Mouse (Mus musculus) thymus, postnatal 0 days (tissue): ENCODE results near the gene Cenpb. TPM values are rescaled to one million over a fixed set of nuclear protein-coding genes. Genes with fewer than 3 reads are reported as not detected.

Experiments
- DNase-seq: peaks from one replicate; pipeline ENCODE4 v3.0.0-alpha.2; 2015; ENCODE audit warnings: low spot score
- polyA plus RNA-seq: library from polyadenylated mRNA; unstranded; fragments of >200 nt; fragmentation: Nextera tagmentation; extraction: Ambion mirVana; gene quantifications from 2 replicates; pipeline ENCODE4 v1.2.1, GENCODE M21; 2015

Gene Cenpb
- polyA plus RNA-seq, 1 experiment from 2014 or later: 7.8 TPM

GRCm38 (mm10) chr2:131139287-131139686 is 40.6 kb downstream of the Cenpb start:
- DNase-seq: no peak

GRCm38 (mm10) chr2:131138760-131139159 is 41.1 kb downstream of the Cenpb start:
- no peak for DNase-seq

- no peak for DNase-seq
Measured at GRCm38 (mm10) chr2:131138296-131138695, 41.6 kb downstream of the Cenpb start.

- no peak for DNase-seq
Measured at GRCm38 (mm10) chr2:131135521-131136139, 44.2 kb downstream of the Cenpb start.

- no peak for DNase-seq
Measured at GRCm38 (mm10) chr2:131134826-131135400, 45.0 kb downstream of the Cenpb start.

- DNase-seq: no peak
Measured at GRCm38 (mm10) chr2:131134381-131134780, 45.5 kb downstream of the Cenpb start.

- DNase-seq: no peak
Measured at GRCm38 (mm10) chr2:131132930-131133547, 46.8 kb downstream of the Cenpb start, which contains the start of gene Gm11037. Gene Gm11037 (plus strand): TSS chr2:131133497.

DNA sequence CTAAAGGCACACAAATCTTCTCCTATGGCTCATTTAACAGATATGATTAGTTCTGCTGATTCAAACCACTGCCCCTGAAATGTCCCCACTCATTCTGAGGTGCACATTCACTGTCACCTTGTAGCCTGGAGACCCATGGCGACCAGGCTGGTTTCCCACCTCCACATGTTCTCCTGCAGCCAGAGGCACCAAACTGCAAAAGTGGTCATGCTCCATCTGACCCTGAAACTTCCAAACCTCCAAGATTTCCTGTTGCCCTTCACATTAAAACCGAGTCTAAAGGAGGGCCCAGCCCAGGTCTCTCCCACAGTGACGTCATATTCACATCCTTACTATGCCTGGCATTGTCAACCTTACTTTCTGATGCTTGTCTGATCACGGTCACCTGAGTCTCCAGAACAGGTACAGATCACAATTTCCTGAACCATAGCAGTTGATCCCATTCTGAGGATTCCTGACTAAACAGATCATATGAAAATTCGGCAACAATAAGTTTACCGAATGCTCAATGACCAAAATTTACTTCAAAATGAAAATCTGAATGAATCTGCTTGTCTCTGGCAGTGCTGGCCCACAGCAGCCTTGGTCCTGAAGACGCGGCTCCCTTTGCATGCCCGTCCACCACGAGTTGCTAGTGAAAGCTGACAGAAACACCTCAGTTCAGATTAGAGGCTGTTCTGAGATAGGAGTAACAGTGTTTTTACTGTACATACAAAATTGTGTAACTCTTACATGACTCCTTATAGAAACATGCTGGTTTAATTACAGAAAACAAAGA is 47.6 kb downstream of the Cenpb start:
- DNase-seq: no peak

DNA sequence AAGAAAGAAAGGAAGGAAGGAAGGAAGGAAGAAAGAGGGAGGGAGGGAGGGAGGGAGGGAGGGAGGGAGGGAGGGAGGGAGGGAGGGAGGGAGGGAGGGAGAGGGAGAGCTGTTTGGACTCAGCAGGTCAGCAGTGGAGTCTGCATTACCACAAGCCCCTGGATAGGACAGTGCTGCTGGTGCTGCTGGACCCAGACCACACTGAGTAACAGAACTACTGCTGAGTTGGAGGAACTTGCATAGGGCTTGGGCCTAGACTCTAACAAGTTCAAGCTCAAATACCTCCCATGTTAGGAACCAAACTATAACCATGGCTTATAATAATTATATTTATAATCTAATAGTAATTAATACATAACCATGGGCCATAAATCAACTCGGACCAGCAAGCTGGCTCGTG is 49.0 kb downstream of the Cenpb start:
- no peak for DNase-seq

GRCm38 (mm10) chr2:131129836-131130235 is 50.0 kb downstream of the Cenpb start:
- DNase-seq: no peak

DNA sequence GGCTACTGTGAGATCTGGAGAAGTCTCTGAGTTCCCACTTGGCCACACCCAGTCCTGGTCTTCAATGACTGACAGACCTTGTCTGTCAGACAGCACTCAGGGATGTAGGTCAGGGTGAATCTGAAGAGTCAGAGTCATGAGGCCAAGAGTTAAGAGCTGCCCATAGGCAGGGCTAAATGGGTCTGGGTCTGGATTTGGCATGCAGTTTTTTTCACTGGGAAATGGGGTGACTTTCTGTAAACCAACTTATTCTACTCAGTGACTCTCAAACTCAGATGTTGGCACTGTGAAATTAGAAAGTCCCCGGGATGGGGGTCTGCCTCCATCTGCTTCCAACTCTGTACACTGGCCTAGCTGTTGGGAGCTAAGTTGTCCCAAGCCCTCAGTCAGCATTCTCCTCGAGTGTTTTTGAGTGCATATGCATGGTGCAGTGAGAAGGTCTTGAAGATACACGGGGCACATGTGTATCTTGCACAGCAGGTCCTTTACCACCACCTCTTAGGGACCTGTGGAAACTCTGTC is 51.2 kb downstream of the Cenpb start:
- no peak for DNase-seq

DNA sequence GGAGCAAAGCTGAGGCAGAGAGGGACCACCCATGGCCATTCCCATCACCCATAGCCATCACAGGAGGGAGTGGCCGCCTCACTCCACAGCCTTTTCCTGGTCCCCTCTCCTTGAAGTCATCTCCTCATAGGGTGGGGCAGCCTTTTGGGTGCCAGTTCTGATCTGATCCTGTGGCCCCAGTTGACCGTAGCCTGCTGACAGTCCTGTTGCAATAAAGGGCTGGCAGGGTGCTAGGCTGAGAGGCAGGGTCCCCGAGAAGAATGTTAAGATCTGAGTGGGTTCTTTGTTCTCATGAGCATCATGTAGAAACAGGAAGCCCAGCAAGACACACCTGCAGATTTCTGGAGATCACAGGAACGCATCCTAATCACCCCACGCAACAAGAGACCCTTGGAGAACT is 51.7 kb downstream of the Cenpb start:
- DNase-seq: peak; percentile 19

- DNase-seq: peak; percentile 42
Measured at GRCm38 (mm10) chr2:131127161-131127730, 52.6 kb downstream of the Cenpb start, which contains the start of gene Hspa12b. Gene Hspa12b (plus strand): TSS chr2:131127280.

DNA sequence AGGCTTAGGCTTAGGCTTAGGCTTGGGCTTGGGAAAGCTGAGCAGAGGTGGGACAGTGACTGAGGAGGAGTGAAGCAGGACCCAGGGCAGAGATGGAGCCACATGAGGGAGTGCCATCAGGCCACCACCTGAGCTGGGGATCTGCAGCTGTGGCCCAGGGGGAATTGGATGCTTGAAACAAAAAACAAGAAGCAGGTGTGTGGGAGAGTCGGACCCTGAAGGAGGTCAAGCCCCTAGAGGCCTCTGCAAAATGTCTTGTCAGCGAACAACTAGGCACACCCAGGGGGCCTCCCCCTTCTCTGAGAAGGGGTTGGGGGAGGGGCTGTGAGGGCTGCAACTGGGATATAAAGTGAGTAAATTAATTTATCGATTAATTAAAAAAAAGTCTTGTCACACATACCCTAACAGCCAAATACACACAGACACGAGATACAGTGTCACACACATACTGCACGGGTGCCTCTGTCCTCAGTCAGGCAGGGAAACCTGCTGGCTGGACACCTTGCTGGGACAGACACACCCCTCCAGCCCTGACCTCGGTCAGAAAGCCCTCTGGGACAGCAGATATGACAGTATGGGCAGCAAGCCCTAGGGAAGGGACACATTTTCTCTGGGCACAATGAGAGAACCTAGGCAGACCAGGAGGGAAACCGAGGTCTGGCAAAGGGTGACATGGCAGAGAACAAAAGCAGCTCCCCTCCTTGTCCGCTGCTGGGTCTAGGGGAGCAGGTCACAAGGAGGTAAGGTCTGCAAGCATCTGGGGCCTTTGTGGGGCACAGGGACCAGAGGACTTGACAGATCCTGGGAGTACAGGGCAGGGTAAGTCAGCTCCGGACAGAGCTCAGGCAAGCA is 53.7 kb downstream of the Cenpb start:
- DNase-seq: no peak

Other genes starting within 250 kb of the Cenpb start
- 3.2 and 3.9 TPM in 2 replicates for gene Gfra4, start 137.0 kb downstream of the Cenpb start, polyA plus RNA-seq
- 0.91 and 1.1 TPM in 2 replicates for gene Adam33, start 116.3 kb downstream of the Cenpb start, polyA plus RNA-seq
- gene Siglec1, start 93.3 kb downstream of the Cenpb start, polyA plus RNA-seq: 0.56 and 0.63 TPM in 2 replicates
- 1.7 and 2.3 TPM in 2 replicates for gene Hspa12b, start 52.8 kb downstream of the Cenpb start, polyA plus RNA-seq
- not detected in 2 replicates for gene Gm11037, start 46.6 kb downstream of the Cenpb start, polyA plus RNA-seq
- gene 1700037H04Rik, start 20.0 kb downstream of the Cenpb start, polyA plus RNA-seq: 47.8 and 50.6 TPM in 2 replicates
- 48.4 and 58.6 TPM in 2 replicates for gene Cdc25b, start 6.9 kb upstream of the Cenpb start, polyA plus RNA-seq
- 1.4 and 1.5 TPM in 2 replicates for gene Spef1, start 7.2 kb upstream of the Cenpb start, polyA plus RNA-seq
- gene Ap5s1, start 27.0 kb upstream of the Cenpb start, polyA plus RNA-seq: 19.1 and 22.2 TPM in 2 replicates
- gene Mavs, start 54.0 kb upstream of the Cenpb start, polyA plus RNA-seq: 13.1 and 15.0 TPM in 2 replicates
- gene Pank2, start 82.4 kb upstream of the Cenpb start, polyA plus RNA-seq: 48.6 and 52.5 TPM in 2 replicates
- 0.75 and 1.4 TPM in 2 replicates for gene Rnf24, start 172.8 kb upstream of the Cenpb start, polyA plus RNA-seq